Mouse (Mus musculus) MEL (cell line): Measurements from ENCODE around the gene Gpr180.

Experiments used
- CTCF ChIP-seq, 3 experiments: IDR thresholded peaks in 2 of 3; conservative IDR thresholded peaks in 1 of 3; 2 replicates each; pipeline ENCODE4 v1.5.1; 2011 to 2012; ENCODE audit warnings: low read length in 3 of 3, low read depth in 2 of 3, mild to moderate bottlenecking in 2 of 3, improper control_type of control experiment in 1 of 3, inconsistent platforms in 1 of 3, mixed read lengths in 1 of 3, moderate library complexity in 1 of 3; ENCODE audit not compliant: control insufficient read depth in 1 of 3, insufficient read depth in 1 of 3, poor library complexity in 1 of 3, severe bottlenecking in 1 of 3
- MAX ChIP-seq: IDR thresholded peaks from 2 replicates; pipeline ENCODE4 v1.6.1; 2011; ENCODE audit warnings: low read length, improper control_type of control experiment
- NRF1 ChIP-seq: IDR thresholded peaks from 2 replicates; pipeline ENCODE4 v1.6.1; 2014; ENCODE audit warnings: low read depth, mild to moderate bottlenecking, inconsistent platforms, low read length, improper control_type of control experiment, moderate library complexity; ENCODE audit not compliant: poor library complexity, insufficient read depth, severe bottlenecking
- POLR2A ChIP-seq, 2 experiments: IDR thresholded peaks; 2 replicates each; pipeline ENCODE4 v1.6.1; 2011 to 2012; ENCODE audit warnings: low read length in 2 of 2, mild to moderate bottlenecking in 2 of 2, control low read depth in 1 of 2, improper control_type of control experiment in 1 of 2, low read depth in 1 of 2, moderate library complexity in 1 of 2; ENCODE audit not compliant: control insufficient read depth in 1 of 2, insufficient read depth in 1 of 2, poor library complexity in 1 of 2

DNA sequence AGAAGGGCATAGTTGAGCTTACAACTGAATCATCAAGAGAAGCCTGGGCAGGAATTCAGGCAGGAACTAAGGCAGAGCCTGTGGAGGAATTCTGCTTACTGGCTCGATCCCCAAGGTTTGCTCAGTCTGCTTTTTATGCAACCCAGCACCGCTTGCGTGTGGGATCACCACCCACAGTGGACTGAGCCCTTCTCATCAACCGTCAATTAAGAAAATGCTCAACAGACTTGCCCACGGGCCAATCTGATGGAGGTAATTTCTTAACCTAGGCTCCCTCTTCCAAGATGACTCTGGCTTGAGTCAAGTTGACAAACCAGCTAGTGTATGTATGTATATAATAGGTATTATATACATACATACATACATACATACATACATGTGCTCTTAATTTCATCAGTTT lies 5.3 kb downstream of the Gpr180 start:
- TF ChIP-seq NRF1 (no peak), POLR2A (IDR thresholded peaks at IDR 0.05; ENCODE audit: control insufficient read depth in 1 of 2, insufficient read depth in 1 of 2, low read depth in 1 of 2, low read length in 2 of 2, poor library complexity in 1 of 2) (no peak), CTCF (IDR thresholded peaks at IDR 0.05 in 2 of 3, conservative IDR thresholded peaks at IDR 0.05 in 1 of 3; ENCODE audit: control insufficient read depth in 1 of 3, insufficient read depth in 1 of 3, low read depth in 2 of 3, low read length in 3 of 3, poor library complexity in 1 of 3, severe bottlenecking in 1 of 3) (no peak), MAX (no peak)
